Mouse (Mus musculus) MEL (cell line): ENCODE measurements around the gene Map7d1.

Experiments
- CTCF ChIP-seq, 3 experiments: IDR thresholded peaks in 2 of 3; conservative IDR thresholded peaks in 1 of 3; 2 replicates each; pipeline ENCODE4 v1.5.1; 2011 to 2012; ENCODE audit warnings: low read length in 3 of 3, low read depth in 2 of 3, mild to moderate bottlenecking in 2 of 3, improper control_type of control experiment in 1 of 3, inconsistent platforms in 1 of 3, mixed read lengths in 1 of 3, moderate library complexity in 1 of 3; ENCODE audit not compliant: control insufficient read depth in 1 of 3, insufficient read depth in 1 of 3, poor library complexity in 1 of 3, severe bottlenecking in 1 of 3
- EP300 ChIP-seq, 2 experiments: IDR thresholded peaks; 2 replicates each; pipeline ENCODE4 v1.6.1; 2011; ENCODE audit warnings: improper control_type of control experiment in 2 of 2, low read length in 2 of 2, low read depth in 1 of 2, mild to moderate bottlenecking in 1 of 2
- POLR2A ChIP-seq, 2 experiments: IDR thresholded peaks; 2 replicates each; pipeline ENCODE4 v1.6.1; 2011 to 2012; ENCODE audit warnings: low read length in 2 of 2, mild to moderate bottlenecking in 2 of 2, control low read depth in 1 of 2, improper control_type of control experiment in 1 of 2, low read depth in 1 of 2, moderate library complexity in 1 of 2; ENCODE audit not compliant: control insufficient read depth in 1 of 2, insufficient read depth in 1 of 2, poor library complexity in 1 of 2
- SMC3 ChIP-seq: IDR thresholded peaks from 2 replicates; pipeline ENCODE4 v1.6.1; 2011; ENCODE audit warnings: low read depth, low read length, improper control_type of control experiment

DNA sequence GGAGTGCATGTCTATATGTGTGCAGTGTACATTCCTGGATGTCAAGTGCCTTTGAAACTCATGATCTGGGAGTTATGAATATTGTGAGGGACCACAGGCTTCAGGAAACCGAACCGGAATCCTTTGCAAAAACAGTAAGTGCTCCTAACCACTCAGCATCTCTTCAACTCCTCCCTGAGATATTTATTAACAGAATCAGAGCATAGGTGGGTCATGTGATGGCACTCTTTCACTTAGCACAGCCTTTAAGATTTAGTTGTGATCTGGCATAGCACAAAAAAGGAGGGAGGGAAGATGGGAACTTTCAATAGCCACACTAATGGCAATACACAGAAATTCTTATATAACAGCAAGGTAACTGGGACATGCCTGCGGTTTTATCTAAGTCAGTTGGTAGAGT, 69.0 kb downstream of the Map7d1 start:
- TF ChIP-seq POLR2A (IDR thresholded peaks at IDR 0.05; ENCODE audit: control insufficient read depth in 1 of 2, insufficient read depth in 1 of 2, low read depth in 1 of 2, low read length in 2 of 2, poor library complexity in 1 of 2) (no peak), CTCF (IDR thresholded peaks at IDR 0.05 in 2 of 3, conservative IDR thresholded peaks at IDR 0.05 in 1 of 3; ENCODE audit: control insufficient read depth in 1 of 3, insufficient read depth in 1 of 3, low read depth in 2 of 3, low read length in 3 of 3, poor library complexity in 1 of 3, severe bottlenecking in 1 of 3) (no peak), EP300 (IDR thresholded peaks at IDR 0.05; ENCODE audit: low read depth in 1 of 2, low read length in 2 of 2) (no peak), SMC3 (no peak)
